Mouse (Mus musculus) gastrocnemius, adult 8-10 months (tissue): ENCODE data around the gene Serpinb9. TPM values are rescaled to one million over a fixed set of nuclear protein-coding genes. Genes with fewer than 3 reads are reported as not detected.
"Not testable (repeated sequence)": the region's sequence is repeated elsewhere in the genome, so short reads cannot be mapped to it uniquely, and the experiment has no call there.

ENCODE experiments used
- DNase-seq, 2 experiments: peaks; one replicate each; pipeline ENCODE4 v3.0.0; 2022; ENCODE audit warnings: low spot score in 2 of 2
- total RNA-seq, 4 experiments: library from RNA; stranded (reverse); gene quantifications; 2 replicates each; pipeline ENCODE4 v1.2.4; 2022

Gene Serpinb9
- 1 to 10 TPM; 1.5 to 2.5 (median 1.9) TPM for total RNA-seq

- no peak for DNase-seq
These were observed at the start of gene Serpinb9 for GRCm38 (mm10) chr13:33002950-33003349. Serpinb9 (plus strand) TSS chr13:33003250.

- no peak for DNase-seq
These were observed 46.5 kb upstream of the Serpinb9 start for GRCm38 (mm10) chr13:32956537-32956936.

- no peak for DNase-seq
These were observed 45.1 kb upstream of the Serpinb9 start for GRCm38 (mm10) chr13:32957917-32958316.

GRCm38 (mm10) chr13:32958521-32958920 lies 44.5 kb upstream of the Serpinb9 start:
- not testable (repeated sequence) for DNase-seq

GRCm38 (mm10) chr13:32963990-32964753 lies 38.9 kb upstream of the Serpinb9 start:
- DNase-seq, result no peak

- peak in 1 of 2 experiments; percentile 9 for DNase-seq
These were observed 37.9 kb upstream of the Serpinb9 start, which contains the start of gene Serpinb6b for GRCm38 (mm10) chr13:32964989-32965811. Serpinb6b (plus strand) TSS chr13:32965209.

GRCm38 (mm10) chr13:32966116-32966515 lies 36.9 kb upstream of the Serpinb9 start:
- DNase-seq, result no peak

- no peak for DNase-seq
These were observed 35.8 kb upstream of the Serpinb9 start for GRCm38 (mm10) chr13:32967233-32967632.

- no peak for DNase-seq
These were observed 34.6 kb upstream of the Serpinb9 start for GRCm38 (mm10) chr13:32968353-32968984.

GRCm38 (mm10) chr13:32968996-32969640 lies 33.9 kb upstream of the Serpinb9 start:
- DNase-seq, result no peak

GRCm38 (mm10) chr13:32969641-32970040 lies 33.4 kb upstream of the Serpinb9 start:
- no peak for DNase-seq

GRCm38 (mm10) chr13:32970776-32971175 lies 32.3 kb upstream of the Serpinb9 start:
- DNase-seq, result no peak

GRCm38 (mm10) chr13:32974268-32974667 lies 28.8 kb upstream of the Serpinb9 start:
- DNase-seq, result no peak

GRCm38 (mm10) chr13:32974889-32975460 lies 28.1 kb upstream of the Serpinb9 start:
- DNase-seq, result no peak

- DNase-seq, result no peak
These were observed 27.3 kb upstream of the Serpinb9 start for GRCm38 (mm10) chr13:32975710-32976109.

- no peak for DNase-seq
These were observed 20.5 kb upstream of the Serpinb9 start for GRCm38 (mm10) chr13:32982556-32983042.

- no peak for DNase-seq
These were observed 16.8 kb upstream of the Serpinb9 start for GRCm38 (mm10) chr13:32986256-32986655.

GRCm38 (mm10) chr13:32993152-32993893 lies 9.7 kb upstream of the Serpinb9 start:
- DNase-seq, result no peak

GRCm38 (mm10) chr13:32993894-32994242 lies 9.2 kb upstream of the Serpinb9 start:
- no peak for DNase-seq

- no peak for DNase-seq
These were observed 8.0 kb upstream of the Serpinb9 start for GRCm38 (mm10) chr13:32995051-32995450.
